Mouse (Mus musculus) granulocyte monocyte progenitor cell, adult 5-6 weeks (primary cell): ENCODE measurements around the gene Tnfrsf13b. TPM values are rescaled to one million over a fixed set of nuclear protein-coding genes. Genes with fewer than 3 reads are reported as not detected.

Experiments used
- ATAC-seq: replicated peaks from 2 replicates; pipeline ENCODE4 v1.8.0; 2016; ENCODE audit warnings: mild to moderate bottlenecking, moderate TSS enrichment, inconsistent platforms; ENCODE audit not compliant: poor library complexity, severe bottlenecking
- total RNA-seq, 2 experiments: library from RNA; stranded (forward) in 1 of 2; stranded (reverse) in 1 of 2; fragments of 200-712, 200-1000 nt in 1 of 2; fragments of >200 nt in 1 of 2; fragmentation: Nextera tagmentation in 1 of 2; gene quantifications; 2 replicates each; pipeline ENCODE4 v1.2.3; 2014 to 2017

Gene Tnfrsf13b
- total RNA-seq (2014; fragmentation: Nextera tagmentation) = 31.7 and 41.3 TPM in 2 replicates
- 55.8 and 121 TPM in 2 replicates for total RNA-seq (2017)

DNA sequence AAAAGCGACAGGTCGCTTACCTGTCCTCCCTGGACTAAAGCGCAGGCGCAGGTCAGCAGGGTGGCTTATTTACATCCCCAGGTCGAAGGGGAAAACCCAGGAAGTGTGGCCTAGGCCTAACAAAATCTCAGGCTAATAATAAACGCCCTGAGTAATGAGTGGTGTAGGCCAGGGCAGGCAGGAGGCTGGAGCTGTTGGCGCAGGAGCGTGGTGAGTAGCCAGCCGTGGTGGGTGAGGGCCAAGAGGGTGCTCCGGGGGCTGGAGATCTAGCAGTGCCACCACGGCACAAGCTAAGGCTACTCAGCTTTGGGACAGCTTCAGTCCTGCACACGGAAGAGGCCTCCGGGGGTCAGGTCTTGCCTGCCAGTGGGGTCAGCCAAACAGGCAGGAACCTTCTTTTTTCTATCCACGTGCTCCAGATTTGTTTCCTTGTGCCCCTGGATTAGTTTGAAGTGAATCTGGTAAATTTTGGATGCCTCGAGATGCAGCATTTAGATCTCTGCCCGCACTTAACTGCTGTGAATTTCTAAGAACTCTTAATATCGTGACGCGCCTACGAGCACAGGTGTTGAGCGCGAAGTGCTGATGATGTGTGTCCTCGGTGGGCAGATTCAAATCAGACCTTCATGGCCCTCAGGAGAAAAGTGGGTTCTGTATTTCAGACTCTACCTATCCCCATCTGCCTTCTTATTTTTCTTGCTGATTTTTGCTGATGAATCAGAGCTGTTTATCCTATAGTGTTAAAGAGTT is at the start of gene Tnfrsf13b:
Gene Tnfrsf13b, plus strand, starts transcription at position 150 of the 750 bp plus-strand sequence.
- no peak for ATAC-seq

DNA sequence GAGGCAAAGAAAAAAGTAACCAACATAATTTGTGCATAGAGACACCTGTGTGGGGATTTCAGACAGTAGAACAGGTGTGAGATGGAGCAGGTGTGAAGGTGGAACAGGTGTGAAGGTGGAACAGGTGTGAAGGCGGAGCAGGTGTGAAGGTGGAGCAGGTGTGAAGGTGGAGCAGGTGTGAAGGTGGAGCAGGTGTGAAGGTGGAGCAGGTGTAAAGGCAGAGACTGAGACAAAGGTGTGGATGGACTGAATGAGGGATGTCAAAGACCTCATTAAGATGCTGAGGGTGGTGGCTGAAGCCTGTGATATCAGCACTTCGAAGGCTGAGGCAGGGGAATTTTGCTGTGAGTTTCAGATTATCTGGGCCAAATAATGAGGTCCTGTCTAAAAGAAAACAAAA is 44.9 kb upstream of the Tnfrsf13b start:
- no peak for ATAC-seq

DNA sequence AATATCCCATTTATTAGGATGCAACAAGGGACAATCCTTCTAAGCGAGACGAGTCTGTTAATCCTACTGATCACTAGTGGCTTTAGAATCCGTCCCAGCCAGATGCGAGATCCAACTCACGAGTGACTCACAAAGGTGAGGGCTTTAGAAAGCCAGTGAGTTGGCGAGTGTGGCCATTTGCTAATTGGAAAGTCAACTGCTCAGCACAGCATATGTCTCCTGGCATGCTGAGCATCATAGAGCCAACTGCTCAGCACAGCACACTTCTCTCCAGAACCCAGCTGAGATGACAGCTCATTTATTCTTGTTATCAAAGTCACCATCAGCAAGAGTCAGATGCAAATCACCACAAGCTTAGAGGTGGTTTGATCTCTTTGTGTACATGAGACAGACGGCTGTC is 36.4 kb upstream of the Tnfrsf13b start:
- ATAC-seq = no peak

GRCm38 (mm10) chr11:61091192-61091591 is 35.4 kb upstream of the Tnfrsf13b start:
- no peak for ATAC-seq

GRCm38 (mm10) chr11:61091642-61092262 is 34.8 kb upstream of the Tnfrsf13b start:
- ATAC-seq = peak; percentile 42; the same call in 1 of the 2 replicates

- no peak for ATAC-seq
Measured at GRCm38 (mm10) chr11:61098046-61098445, 28.5 kb upstream of the Tnfrsf13b start.

DNA sequence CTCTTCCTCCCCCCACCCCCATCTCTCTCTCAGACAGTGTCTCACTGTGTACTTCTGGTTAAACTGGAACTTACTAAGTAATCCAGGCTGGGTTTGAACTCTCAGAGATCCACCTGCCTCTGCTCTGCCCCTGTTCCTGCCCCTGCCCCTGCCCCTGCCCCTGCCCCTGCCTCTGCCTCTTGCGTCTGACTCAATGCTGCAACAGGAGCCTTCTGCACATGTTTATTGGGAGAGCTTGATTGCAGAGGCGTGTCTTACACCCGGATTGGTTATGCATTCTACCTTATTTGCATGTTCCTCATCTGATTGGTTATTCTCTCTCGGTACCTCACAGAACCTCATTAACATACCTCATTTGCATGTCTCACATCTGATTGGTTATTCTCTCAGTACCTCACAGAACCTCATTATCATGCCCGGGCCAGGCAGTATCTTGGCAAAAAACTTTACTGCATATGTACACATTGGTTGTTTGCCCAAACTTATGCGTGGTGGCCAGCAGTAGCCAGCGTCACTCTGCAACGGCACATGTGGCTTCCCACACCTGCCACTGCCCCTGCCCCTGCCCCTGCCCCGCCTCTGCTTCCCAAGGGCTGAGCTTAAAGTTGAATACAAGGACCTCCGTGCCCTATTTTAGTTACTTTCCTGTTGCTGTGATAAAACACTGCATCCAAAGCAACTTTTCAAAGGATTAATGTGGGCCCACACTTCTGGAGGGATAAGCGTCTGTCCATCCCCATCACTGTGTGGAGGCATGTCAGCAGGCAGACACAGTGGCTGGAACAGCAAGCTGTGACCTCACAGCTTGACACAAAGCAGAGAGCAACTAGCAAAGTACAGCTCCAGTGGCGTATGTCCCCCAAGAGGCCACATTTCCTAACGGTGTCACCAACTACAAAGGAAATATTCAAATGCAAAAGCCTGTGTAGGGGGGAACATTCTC is 23.9 kb upstream of the Tnfrsf13b start:
- no peak for ATAC-seq

DNA sequence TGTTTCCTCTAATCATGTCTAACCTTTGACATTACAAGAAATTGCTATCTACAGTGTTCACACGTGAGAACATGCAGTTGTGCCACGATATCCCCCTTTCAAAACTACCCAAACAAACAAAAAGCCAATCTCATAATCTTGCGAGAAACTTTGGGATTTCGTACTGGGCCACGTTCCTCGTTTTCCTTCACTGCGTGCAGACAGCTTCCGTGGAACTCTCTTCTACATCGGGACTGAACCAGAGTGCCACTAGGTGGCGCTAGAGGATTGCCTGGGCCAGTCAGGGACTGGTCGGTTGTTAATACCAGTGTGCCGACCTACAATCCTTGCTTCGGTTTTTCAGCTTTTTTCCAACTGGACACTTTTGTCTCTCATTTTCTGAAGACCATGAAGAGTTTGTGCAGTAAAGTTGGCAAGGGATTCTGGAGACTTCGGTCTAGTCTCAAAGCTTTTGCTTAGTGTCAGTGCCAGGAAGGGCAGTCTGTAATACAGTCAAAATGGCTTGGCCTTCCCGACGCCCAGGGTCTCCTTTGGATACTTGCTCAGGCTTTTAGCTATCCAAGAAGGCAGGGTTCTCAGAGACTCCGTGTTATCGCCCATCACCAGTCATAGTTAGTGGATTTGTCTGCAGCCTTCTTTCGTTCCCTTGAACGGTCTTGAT is 22.2 kb upstream of the Tnfrsf13b start:
- ATAC-seq = peak; percentile 86

- peak; percentile 63 for ATAC-seq
Measured at GRCm38 (mm10) chr11:61108911-61109361, 17.6 kb upstream of the Tnfrsf13b start.

- ATAC-seq = no peak
Measured at GRCm38 (mm10) chr11:61109707-61110106, 16.8 kb upstream of the Tnfrsf13b start.

DNA sequence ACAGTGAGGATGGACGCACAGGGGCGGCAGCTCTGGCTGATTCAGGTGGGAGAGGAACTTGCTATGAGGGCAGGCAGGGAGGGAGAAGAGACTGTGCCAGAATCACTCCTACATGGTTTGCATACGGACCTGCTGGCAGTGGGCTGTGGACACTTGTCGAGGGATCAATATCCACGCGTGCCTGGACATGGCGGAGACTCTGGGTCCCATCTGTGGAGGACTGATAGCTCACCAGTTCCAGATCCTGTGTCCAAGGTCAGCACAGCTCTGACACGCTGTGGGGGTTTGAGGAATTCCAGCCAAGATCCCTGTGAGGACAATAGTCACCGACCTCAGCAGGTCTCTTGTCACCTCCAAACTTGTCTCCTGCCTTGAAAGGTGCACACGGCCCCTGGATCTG is 16.4 kb upstream of the Tnfrsf13b start:
- no peak for ATAC-seq

DNA sequence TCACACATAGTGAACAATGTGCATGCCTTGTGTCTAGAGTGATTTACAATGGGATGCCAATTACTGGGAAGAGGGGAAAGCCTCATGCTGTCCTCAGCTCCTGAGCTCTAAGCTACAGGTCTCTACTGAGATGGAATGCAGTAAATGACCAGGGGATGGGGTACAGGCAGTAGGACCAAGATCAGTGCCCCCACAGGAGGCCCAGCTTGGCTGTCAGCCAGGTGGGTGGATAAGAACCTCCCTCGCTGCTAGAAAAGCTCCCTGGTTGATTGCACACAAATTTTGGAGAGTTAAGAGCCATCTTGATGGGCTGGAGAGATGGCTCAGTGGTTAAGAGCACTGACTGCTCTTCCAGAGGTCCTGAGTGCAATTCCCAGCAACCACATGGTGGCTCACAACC is 15.6 kb upstream of the Tnfrsf13b start:
- no peak for ATAC-seq

GRCm38 (mm10) chr11:61111472-61111871 is 15.1 kb upstream of the Tnfrsf13b start:
- ATAC-seq = no peak

GRCm38 (mm10) chr11:61112323-61112995 is 14.1 kb upstream of the Tnfrsf13b start:
- ATAC-seq = peak; percentile 52

- peak; percentile 84 for ATAC-seq
Measured at GRCm38 (mm10) chr11:61116226-61116625, 10.3 kb upstream of the Tnfrsf13b start.

DNA sequence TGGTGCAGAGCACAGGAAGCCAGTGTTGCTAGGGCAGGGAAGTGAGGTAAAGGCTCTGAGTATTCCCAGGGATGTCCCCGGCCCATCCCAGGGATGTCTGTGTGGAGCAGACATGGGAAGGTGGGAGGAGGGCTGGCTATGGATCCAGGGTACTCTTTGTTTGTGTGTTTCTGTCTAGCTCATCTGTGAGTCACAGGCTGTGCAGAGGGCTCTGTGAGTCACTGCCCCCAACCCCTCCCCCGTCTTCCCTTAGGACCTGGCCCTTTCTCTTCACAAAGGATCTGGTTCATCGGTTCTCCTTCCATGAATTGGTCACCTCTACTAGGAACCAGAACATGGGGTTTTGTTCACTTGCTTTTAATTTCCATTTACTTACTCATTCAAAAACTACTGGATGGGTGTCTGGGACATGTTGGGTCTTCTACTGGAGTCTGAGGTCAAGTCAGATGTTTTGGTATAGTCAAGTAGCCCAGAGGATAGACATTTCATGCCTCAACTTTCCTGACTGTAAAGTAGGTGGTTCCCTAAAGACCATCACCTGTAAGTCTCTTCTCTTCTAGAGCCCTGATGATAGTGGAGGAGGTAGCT is 6.5 kb upstream of the Tnfrsf13b start:
- ATAC-seq = no peak

DNA sequence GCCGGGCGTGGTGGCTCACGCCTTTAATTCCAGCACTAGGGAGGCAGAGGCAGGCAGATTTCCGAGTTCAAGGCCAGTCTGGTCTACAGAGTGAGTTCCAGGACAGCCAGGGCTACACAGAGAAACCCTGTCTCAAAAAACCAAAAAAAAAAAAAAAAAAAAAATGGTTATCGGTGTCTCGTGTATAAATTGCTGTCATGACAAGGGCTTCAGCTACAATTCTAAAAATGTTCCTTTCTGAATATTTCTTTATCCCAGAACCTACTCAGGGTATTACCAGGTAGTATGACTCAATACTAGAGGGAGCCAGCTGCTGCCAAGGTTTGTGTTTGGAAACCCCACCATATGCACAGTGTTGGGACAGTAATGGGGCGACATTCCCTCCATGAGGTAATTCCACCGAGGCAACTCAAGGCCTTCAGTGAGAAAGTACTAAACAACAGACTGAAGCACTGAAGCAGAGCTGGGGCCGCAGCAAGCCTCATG is 4.2 kb upstream of the Tnfrsf13b start:
- no peak for ATAC-seq

DNA sequence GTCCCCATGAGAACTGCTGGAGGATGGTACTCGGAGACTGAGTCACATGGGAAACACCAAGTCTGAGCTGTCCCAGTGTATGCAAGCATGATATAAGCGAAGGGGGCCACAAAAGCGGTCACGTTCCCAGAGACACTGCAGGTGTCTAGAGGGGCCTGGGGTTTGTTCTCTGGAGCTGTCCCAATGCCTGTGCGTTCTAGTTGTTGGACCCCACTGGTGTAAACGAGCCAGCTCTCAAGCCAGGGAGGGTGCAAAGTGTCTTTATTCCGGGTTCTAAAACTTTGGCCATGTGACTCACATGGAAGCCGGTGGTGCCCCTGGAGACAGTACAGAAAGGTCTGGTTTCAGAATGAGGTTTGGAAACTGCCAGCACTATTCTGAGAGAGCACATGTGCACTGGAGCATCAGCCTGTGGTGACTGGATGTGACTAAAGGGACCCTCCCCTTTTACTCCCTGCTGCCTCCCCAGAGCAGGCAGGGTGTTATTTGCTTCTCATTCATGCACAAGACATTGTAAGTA is 3.7 kb upstream of the Tnfrsf13b start:
- no peak for ATAC-seq

DNA sequence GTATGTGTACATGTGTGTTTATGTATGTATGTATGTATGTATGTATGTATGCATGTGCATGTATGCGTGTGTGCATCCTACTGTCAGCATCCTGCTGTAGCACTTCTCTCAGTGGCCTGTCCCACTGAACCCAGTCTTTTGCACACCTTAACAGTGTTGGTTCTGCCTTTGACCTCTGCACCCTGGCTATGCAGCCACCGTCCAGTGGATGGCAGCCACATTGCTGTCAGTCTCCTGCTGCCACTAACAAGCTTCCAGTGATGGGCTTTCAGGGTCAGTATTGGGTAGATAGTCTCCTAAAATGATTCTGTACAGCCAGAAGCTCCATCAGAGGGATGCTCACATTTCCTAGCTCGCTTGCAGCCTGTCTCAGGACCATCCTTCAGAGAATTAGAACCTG is 2.7 kb upstream of the Tnfrsf13b start:
- ATAC-seq = no peak
